Mouse (Mus musculus) right cerebral cortex, postnatal 4 days (tissue): Measurements from ENCODE around the gene Creb5.

Experiments
- DNase-seq: peaks from one replicate; pipeline ENCODE4 v3.0.0-alpha.2; 2022

Creb5 gene

GRCm38 (mm10) chr6:53556050-53556449, 269.0 kb downstream of the Creb5 start:
- DNase-seq, result no peak

GRCm38 (mm10) chr6:53560928-53561327, 273.9 kb downstream of the Creb5 start:
- no peak for DNase-seq

GRCm38 (mm10) chr6:53562586-53562985, 275.5 kb downstream of the Creb5 start:
- DNase-seq, result no peak

- no peak for DNase-seq
These were observed 276.6 kb downstream of the Creb5 start for GRCm38 (mm10) chr6:53563546-53564185.

- DNase-seq, result no peak
These were observed 282.4 kb downstream of the Creb5 start for GRCm38 (mm10) chr6:53569436-53569835.

- no peak for DNase-seq
These were observed 283.8 kb downstream of the Creb5 start for GRCm38 (mm10) chr6:53570906-53571305.

GRCm38 (mm10) chr6:53571571-53572122, 284.6 kb downstream of the Creb5 start:
- no peak for DNase-seq

- DNase-seq, result no peak
These were observed 285.4 kb downstream of the Creb5 start for GRCm38 (mm10) chr6:53572456-53572855.

- peak; percentile 60 for DNase-seq
These were observed 286.1 kb downstream of the Creb5 start for GRCm38 (mm10) chr6:53572979-53573710.

GRCm38 (mm10) chr6:53573711-53574065, 286.6 kb downstream of the Creb5 start:
- no peak for DNase-seq

GRCm38 (mm10) chr6:53574097-53574496, 287.0 kb downstream of the Creb5 start:
- no peak for DNase-seq

GRCm38 (mm10) chr6:53575191-53575590, 288.1 kb downstream of the Creb5 start:
- no peak for DNase-seq

- no peak for DNase-seq
These were observed 288.8 kb downstream of the Creb5 start for GRCm38 (mm10) chr6:53575836-53576235.

GRCm38 (mm10) chr6:53576841-53577240, 289.8 kb downstream of the Creb5 start:
- DNase-seq, result no peak

- DNase-seq, result no peak
These were observed 290.7 kb downstream of the Creb5 start for GRCm38 (mm10) chr6:53577776-53578175.

- no peak for DNase-seq
These were observed 293.3 kb downstream of the Creb5 start for GRCm38 (mm10) chr6:53580346-53580745.

GRCm38 (mm10) chr6:53583234-53583875, 296.3 kb downstream of the Creb5 start:
- DNase-seq, result peak; percentile 37

GRCm38 (mm10) chr6:53584718-53585405, 297.8 kb downstream of the Creb5 start:
- DNase-seq, result no peak

- DNase-seq, result no peak
These were observed 302.7 kb downstream of the Creb5 start for GRCm38 (mm10) chr6:53589746-53590145.

GRCm38 (mm10) chr6:53592230-53592629, 305.2 kb downstream of the Creb5 start:
- no peak for DNase-seq

GRCm38 (mm10) chr6:53593603-53594002, 306.5 kb downstream of the Creb5 start:
- no peak for DNase-seq

- DNase-seq, result no peak
These were observed 307.2 kb downstream of the Creb5 start for GRCm38 (mm10) chr6:53594316-53594715.

- no peak for DNase-seq
These were observed 309.3 kb downstream of the Creb5 start for GRCm38 (mm10) chr6:53596402-53596801.
